Mouse (Mus musculus) limb, embryonic 10.5 days (tissue): ENCODE measurements around the gene Hhatl. TPM values are rescaled to one million over a fixed set of nuclear protein-coding genes. Genes with fewer than 3 reads are reported as not detected.

ENCODE experiments used
- DNase-seq: peaks from one replicate; pipeline ENCODE4 v3.0.0-alpha.2; 2017; ENCODE audit warnings: low spot score
- H3K27ac ChIP-seq: fragments of 300-500 bp; sonication (generic); 2 replicates; pipeline ENCODE4 v1.5.1; 2016; ENCODE audit warnings: mild to moderate bottlenecking
- H3K27me3 ChIP-seq: fragments of 300-500 bp; sonication (generic); 2 replicates; pipeline ENCODE4 v1.6.1; 2016; ENCODE audit warnings: low read depth, mild to moderate bottlenecking; ENCODE audit not compliant: poor library complexity, severe bottlenecking
- H3K36me3 ChIP-seq: fragments of 300-500 bp; sonication (generic); 2 replicates; pipeline ENCODE4 v1.6.1; 2016; ENCODE audit warnings: mild to moderate bottlenecking, moderate library complexity
- H3K4me1 ChIP-seq: fragments of 300-500 bp; sonication (generic); 2 replicates; pipeline ENCODE4 v1.6.1; 2016
- H3K4me3 ChIP-seq: fragments of 300-500 bp; sonication (generic); 2 replicates; pipeline ENCODE4 v1.5.1; 2016; ENCODE audit warnings: mild to moderate bottlenecking, moderate library complexity
- H3K9me3 ChIP-seq: fragments of 300-500 bp; sonication (generic); replicated peaks from 2 replicates; pipeline ENCODE4 v1.6.1; 2016; ENCODE audit warnings: mild to moderate bottlenecking
- WGBS: fragments of 180-500 bp; shearing (Covaris S2); methylation state at CpG from one replicate; pipeline ENCODE4 v1.1.7; 2016; 5-methylcytosine and 5-hydroxymethylcytosine counted together
- polyA plus RNA-seq: library from polyadenylated mRNA; unstranded; fragments of >200 nt; fragmentation: Nextera tagmentation; extraction: Ambion mirVana; gene quantifications from 2 replicates; pipeline ENCODE4 v1.2.1, GENCODE M21; 2016

Hhatl gene
- not detected in 2 replicates for polyA plus RNA-seq

DNA sequence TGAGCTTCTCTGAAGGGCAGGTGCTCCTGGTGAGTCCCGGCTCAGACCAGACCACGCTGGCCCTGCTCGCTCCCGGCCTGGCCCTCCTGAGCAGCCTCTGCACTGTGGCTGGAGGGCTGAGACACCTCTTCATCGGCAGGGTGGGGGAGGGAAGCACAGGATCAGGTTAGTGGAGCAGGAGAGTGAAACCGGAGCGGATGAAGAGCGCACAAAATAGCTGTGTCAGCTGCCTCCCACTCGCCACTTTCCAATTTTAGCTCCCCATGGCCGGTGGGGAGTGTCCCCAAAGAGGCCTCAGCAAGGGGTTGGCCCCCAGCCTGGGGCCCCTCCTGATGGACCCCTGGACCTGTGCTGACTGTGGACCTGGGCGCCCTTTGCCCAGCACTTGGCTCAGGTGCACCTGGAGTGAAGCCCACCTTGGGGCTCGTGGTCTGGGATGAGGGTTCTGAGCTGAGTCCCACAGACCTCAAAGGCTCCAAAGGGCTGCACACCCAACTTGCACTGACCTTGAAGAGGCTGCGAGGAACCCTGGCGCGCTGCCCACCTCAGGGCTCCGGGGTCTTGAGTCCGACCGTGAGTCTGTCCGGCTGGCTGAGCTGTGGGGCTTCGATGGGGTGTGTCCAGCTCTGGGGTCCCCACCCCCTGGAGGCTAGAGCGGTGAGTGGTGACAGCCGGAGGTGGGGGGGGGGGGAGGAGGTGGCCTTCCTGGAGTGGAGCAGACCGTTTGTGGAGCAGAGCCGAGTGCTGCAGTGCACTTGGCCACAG, at the start of gene Hhatl:
TSS of gene Hhatl (minus strand) at position 751 of the 765 bp plus-strand sequence.
- Histone ChIP-seq H3K4me3 (no peak within 1 kb of the TSS), H3K9me3 (no peaks in the 10 kb centered on the region), H3K4me1 (peaks cover 7% of the 10 kb centered on the region), H3K27ac (no peak within 1 kb of the TSS), H3K36me3 (no peaks in the 10 kb centered on the region), H3K27me3 (no peaks in the 10 kb centered on the region)
- 54% methylated on average over 24 of the region's 24 CpGs for WGBS
- DNase-seq = no peak

DNA sequence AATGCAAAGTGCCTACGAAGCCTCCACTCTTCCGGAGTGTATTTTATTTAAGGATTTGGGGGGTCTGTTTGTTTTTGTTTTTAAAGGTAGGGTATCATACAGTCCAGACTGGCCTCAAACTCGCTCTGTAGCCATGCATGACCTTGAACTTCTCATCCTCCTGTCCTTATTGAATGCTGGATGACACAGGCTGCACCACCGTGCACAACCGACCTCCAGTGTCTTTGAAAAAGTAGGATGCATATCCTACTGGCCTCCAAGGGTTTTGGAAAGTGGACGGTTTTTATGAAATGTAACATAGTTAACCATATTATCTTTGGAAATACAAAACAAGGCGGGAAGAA, 47.3 kb upstream of the Hhatl start:
- Histone ChIP-seq H3K36me3 (no peaks in the 10 kb centered on the region), H3K27me3 (0 out of 2 replicates have a peak, but pooled peaks cover 19% of the 10 kb centered on the region), H3K9me3 (no peaks in the 10 kb centered on the region), H3K4me1 (peaks cover 12% of the 10 kb centered on the region), H3K27ac (peak overlapping the region; percentile 74; the same call in 1 of the 2 replicates), H3K4me3 (peak overlapping the region; percentile 63)
- 45% methylated on average over 7 of the region's 7 CpGs for WGBS
- DNase-seq = no peak

- peak within 1 kb of the TSS; percentile 74 for H3K27ac ChIP-seq
- peak; percentile 95 for DNase-seq
- H3K36me3 ChIP-seq = no peaks in the 10 kb centered on the region
- H3K9me3 ChIP-seq = no peaks in the 10 kb centered on the region
- 4% methylated on average over 61 of the region's 61 CpGs for WGBS
- H3K4me3 ChIP-seq = peak within 1 kb of the TSS; percentile 63
- H3K4me1 ChIP-seq = peaks cover 12% of the 10 kb centered on the region
- H3K27me3 ChIP-seq = 0 out of 2 replicates have a peak, but pooled peaks cover 19% of the 10 kb centered on the region
These were observed 46.7 kb upstream of the Hhatl start, which contains the start of gene Ccdc13 for GRCm38 (mm10) chr9:121838829-121839621. Ccdc13 (minus strand) TSS chr9:121839461.

GRCm38 (mm10) chr9:121838008-121838407, 45.7 kb upstream of the Hhatl start:
- DNase-seq = no peak
- H3K4me1 ChIP-seq = peaks cover 12% of the 10 kb centered on the region
- no peak overlapping the region for H3K4me3 ChIP-seq
- no peaks in the 10 kb centered on the region for H3K36me3 ChIP-seq
- H3K27me3 ChIP-seq = 0 out of 2 replicates have a peak, but pooled peaks cover 19% of the 10 kb centered on the region
- no peaks in the 10 kb centered on the region for H3K9me3 ChIP-seq
- H3K27ac ChIP-seq = no peak overlapping the region
- 93% methylated on average over 6 of the region's 6 CpGs for WGBS

DNA sequence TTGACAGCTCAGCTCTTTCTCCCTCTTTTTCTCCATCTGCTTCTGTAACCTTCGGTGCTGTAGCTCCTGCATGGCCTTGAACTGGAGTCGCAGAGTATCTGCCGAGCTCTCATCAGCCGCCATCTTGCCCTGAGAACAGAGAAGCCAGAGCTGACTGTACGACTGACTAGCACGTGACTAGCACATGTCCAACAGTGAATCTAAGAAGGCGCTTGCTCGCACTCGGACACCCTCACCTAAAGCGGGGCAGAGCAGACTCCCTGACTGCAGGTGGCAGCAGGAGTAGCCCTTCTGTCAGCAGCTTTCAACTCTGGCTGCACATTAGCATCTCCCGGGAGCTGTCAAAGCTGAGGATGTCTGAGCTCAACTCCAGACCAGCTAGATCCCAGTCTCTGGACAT, 41.5 kb upstream of the Hhatl start:
- Histone ChIP-seq H3K4me1 (peaks cover 3% of the 10 kb centered on the region), H3K9me3 (no peaks in the 10 kb centered on the region), H3K27me3 (0 out of 2 replicates have a peak, but pooled peaks cover 9% of the 10 kb centered on the region), H3K27ac (no peak overlapping the region), H3K36me3 (no peaks in the 10 kb centered on the region), H3K4me3 (no peak overlapping the region)
- DNase-seq = no peak
- WGBS = 82% methylated on average over 11 of the region's 11 CpGs

DNA sequence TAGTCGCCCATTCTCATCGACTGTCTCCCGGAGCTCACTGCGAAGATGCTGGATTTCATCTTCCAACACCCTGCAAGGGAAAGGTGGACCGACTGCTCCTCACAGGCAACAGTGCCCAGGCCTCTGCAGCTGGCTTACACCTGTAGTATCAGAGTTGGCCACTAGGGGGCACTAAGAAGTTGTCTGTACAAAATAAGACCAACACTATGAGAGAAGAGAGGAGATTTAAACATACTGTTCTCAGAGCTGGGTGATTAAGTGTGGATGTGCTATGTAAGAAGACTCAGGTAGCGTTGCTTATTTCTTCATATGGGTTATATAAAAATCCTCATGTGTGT, 38.6 kb upstream of the Hhatl start:
- Histone ChIP-seq H3K9me3 (no peaks in the 10 kb centered on the region), H3K27me3 (no peaks in the 10 kb centered on the region), H3K27ac (no peak overlapping the region), H3K4me1 (peaks cover 7% of the 10 kb centered on the region), H3K4me3 (no peak overlapping the region), H3K36me3 (no peaks in the 10 kb centered on the region)
- DNase-seq = peak; percentile 82
- WGBS = 28% methylated on average over 6 of the region's 6 CpGs

DNA sequence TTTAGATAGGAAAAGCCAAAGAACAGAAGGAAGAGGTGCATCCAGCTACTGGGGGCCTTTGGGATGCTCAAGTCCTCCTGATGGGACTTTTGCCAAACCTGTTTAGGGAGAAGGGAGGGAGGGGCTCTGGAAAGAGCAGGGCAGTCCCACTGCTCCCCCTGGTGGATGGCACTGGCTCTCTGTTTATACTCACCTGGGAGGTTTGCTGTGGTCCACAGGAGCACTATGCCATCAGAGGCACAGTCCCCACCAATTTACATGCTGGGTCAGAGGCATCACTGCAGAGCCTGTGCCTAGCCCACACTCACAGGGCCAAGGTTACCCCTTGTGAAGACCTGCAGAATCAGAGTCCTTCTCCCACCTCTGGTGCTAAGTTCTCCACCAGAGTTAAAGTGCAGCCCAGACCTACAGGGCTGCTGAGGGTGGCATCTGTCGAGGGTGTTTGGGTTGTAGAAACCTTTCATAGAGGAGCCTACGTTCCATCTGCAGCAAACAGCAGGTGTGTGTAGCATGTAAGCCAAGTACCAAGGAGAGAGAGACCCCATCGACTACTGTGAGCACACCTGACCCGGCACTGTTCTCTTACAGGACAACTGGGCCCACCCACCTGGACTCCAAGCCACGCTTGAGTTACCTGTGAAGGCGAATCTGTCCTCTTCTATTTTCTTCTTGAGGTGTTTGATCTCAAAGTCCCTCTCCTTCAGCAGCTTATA, 38.1 kb upstream of the Hhatl start:
- H3K27me3 ChIP-seq = no peaks in the 10 kb centered on the region
- DNase-seq = peak; percentile 42
- H3K4me1 ChIP-seq = peaks cover 7% of the 10 kb centered on the region
- H3K4me3 ChIP-seq = no peak overlapping the region
- no peak overlapping the region for H3K27ac ChIP-seq
- no peaks in the 10 kb centered on the region for H3K36me3 ChIP-seq
- no peaks in the 10 kb centered on the region for H3K9me3 ChIP-seq
- WGBS = 85% methylated on average over 6 of the region's 6 CpGs

DNA sequence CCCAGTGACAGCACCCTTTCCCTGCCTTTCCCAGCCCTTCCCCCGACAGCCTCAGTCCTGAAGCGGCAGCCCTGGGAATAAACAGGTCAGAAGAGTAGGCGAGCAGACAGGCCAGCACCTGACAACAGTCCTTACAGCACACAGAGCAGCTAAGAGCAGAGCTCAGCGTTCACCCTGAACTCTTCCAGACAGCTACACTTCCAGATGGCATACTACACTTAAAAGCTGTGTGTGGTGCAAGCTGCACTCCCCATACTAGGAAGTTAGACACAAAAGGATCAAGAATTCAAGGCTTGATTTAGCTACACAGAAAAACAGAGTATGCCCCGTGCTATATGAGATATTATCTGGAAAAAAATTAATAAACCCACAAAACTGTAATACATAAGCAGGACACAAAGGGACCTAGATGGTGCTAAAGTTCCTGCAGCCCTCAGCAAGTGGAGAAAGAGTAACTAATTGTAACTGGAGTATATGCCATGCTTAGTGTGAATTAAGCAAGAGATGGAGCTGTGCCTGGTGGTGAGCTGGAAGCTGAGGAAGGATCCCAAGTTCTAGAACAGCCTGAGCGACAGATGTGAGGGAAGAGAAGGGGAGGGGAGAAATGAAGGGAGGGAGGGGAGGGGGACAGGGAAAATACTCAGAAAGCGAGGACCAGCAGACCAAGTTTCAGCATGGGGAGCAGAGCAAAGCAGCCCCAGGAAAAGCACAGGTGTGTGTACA, 37.1 kb upstream of the Hhatl start:
- DNase-seq = no peak
- Histone ChIP-seq H3K4me3 (no peak overlapping the region), H3K9me3 (no peaks in the 10 kb centered on the region), H3K27ac (no peak overlapping the region), H3K27me3 (no peaks in the 10 kb centered on the region), H3K4me1 (peaks cover 7% of the 10 kb centered on the region), H3K36me3 (no peaks in the 10 kb centered on the region)
- 71% methylated on average over 7 of the region's 7 CpGs for WGBS

- no peak overlapping the region for H3K4me3 ChIP-seq
- H3K36me3 ChIP-seq = no peaks in the 10 kb centered on the region
- 81% methylated on average over 6 of the region's 6 CpGs for WGBS
- H3K27ac ChIP-seq = no peak overlapping the region
- no peak for DNase-seq
- H3K4me1 ChIP-seq = peaks cover 7% of the 10 kb centered on the region
- H3K9me3 ChIP-seq = no peaks in the 10 kb centered on the region
- no peaks in the 10 kb centered on the region for H3K27me3 ChIP-seq
These were observed 36.0 kb upstream of the Hhatl start for GRCm38 (mm10) chr9:121828314-121828713.

DNA sequence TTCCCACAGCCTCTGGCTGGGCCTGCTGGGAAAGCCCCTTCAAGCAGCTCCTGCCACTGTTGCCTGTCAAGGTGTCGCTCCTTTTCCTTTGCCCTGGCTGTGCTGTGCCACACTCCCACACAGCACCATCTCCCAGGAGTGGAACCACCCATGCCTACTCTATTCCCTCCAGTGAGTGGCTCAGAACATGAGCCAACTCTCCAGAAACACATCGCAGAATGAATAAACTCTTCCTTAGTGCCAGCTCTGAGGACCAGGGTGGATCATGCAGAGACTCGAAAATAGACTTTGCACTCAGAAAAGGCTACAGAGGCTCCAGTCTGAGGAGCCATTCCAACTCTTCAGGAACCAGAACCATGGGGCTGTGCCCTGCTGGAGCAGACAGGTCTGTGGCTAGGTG, 34.0 kb upstream of the Hhatl start:
- no peak for DNase-seq
- 92% methylated on average over 3 of the region's 3 CpGs for WGBS
- H3K4me3 ChIP-seq = no peak overlapping the region

DNA sequence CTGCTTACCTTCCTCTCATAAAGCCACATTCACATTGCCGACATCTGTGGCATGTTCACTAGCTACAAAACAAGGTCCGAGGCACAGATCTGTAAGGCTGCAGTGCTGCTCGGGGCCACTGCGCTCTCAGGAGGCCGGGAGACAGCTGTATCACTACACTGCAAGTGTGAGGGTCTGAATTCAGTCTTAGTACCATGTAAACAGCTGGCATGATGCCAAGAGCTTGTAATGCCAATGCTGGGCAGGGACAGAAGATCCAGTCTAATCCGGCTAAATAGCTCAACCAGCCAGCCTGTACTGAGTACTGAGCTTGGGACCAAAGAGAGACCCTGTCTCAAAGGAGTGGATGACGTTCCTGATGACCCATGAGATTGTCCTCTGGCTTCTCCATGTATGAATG, 31.7 kb upstream of the Hhatl start:
- Histone ChIP-seq H3K9me3 (no peaks in the 10 kb centered on the region), H3K27me3 (no peaks in the 10 kb centered on the region), H3K4me3 (no peak overlapping the region), H3K27ac (no peak overlapping the region), H3K4me1 (peaks cover 12% of the 10 kb centered on the region), H3K36me3 (no peaks in the 10 kb centered on the region)
- WGBS = 87% methylated on average over 7 of the region's 7 CpGs
- no peak for DNase-seq

More for the DNA sequence above, 34.0 kb upstream of the Hhatl start:
- no peaks in the 10 kb centered on the region for H3K27me3 ChIP-seq
- no peaks in the 10 kb centered on the region for H3K36me3 ChIP-seq
- H3K4me1 ChIP-seq = peaks cover 7% of the 10 kb centered on the region
- H3K27ac ChIP-seq = no peak overlapping the region
- H3K9me3 ChIP-seq = no peaks in the 10 kb centered on the region

- no peaks in the 10 kb centered on the region for H3K9me3 ChIP-seq
- H3K4me3 ChIP-seq = no peak overlapping the region
- no peaks in the 10 kb centered on the region for H3K36me3 ChIP-seq
- H3K27ac ChIP-seq = no peak overlapping the region
- H3K27me3 ChIP-seq = no peaks in the 10 kb centered on the region
- peaks cover 12% of the 10 kb centered on the region for H3K4me1 ChIP-seq
- 93% methylated on average over 1 of the region's 1 CpGs for WGBS
- DNase-seq = no peak
These were observed 30.7 kb upstream of the Hhatl start for GRCm38 (mm10) chr9:121823051-121823450.
